Mouse (Mus musculus): ENCODE measurements at regions not wholly inside any gene's neighbourhood (a gene's known extent, or its start where the extent isn't known, plus 50 kb on each side); places are given as distances from the start of the nearest gene placed in this dataset.
"Not testable (repeated sequence)": the region's sequence is repeated elsewhere in the genome, so short reads cannot be mapped to it uniquely, and the experiment has no call there.

DNA sequence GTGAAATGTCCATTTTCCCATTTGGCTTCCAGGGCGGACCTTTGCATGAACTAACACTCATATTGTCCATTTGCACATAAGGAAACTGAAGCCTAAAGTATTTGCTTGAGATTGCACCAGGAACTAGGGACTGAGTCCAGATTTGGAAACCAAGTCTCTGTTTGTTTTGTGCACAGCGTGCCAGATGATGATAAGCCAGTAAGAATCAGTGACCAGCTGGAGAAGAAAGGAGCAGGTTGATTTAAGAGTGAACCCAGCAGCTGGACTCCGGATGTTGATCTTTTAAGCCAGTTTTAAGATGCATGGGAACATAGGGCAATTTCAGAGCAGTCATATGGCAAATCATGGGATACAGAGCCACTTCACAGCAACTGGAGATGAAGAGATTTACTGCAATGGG is 987.1 kb downstream of the 4930447A16Rik start:
- no peak for DNase-seq

DNA sequence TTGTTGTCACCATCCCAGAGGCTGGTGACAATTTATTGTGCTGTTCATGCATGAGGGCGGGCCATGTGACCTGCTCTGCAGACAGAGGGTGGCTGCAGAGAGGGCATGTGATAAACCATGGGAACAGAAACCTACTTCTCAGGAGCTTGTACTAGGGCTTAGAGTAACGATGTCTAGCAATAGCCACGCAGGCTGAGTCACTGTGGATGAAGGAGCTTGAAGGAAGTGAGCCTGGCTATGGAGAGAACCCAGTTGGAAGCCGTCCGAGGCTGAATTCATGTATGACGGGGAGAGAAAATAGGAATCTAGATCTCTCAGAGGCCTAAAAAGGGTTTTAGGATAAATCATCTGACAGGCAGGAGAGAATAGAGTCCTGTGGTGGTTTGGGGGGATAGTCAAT is 988.0 kb downstream of the 4930447A16Rik start:
- no peak for DNase-seq

- DNase-seq, result no peak
These were observed 989.1 kb downstream of the 4930447A16Rik start for GRCm38 (mm10) chr15:38414318-38415090.

DNA sequence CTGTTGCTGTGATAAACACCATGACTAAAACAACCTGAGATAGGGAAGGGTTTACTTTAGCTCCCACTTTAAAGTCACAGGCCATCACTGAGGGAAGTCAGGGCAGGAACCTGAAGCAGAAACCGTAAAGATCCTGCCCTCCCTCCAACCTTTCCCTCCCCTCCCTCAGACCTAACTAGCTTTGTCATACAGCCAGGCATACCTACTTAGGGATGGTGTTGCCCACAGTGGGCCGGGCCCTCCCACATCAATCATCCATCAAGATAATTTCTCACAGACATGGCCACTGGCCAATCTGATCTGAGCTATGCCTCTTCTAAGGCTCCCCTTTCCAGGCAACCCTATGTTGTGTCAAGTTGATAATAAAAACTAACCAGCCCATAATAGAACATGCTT is 989.7 kb downstream of the 4930447A16Rik start:
- DNase-seq, result no peak

GRCm38 (mm10) chr15:38419621-38420020 is 994.3 kb downstream of the 4930447A16Rik start:
- no peak for DNase-seq

GRCm38 (mm10) chr15:38420784-38421183 is 995.4 kb downstream of the 4930447A16Rik start:
- no peak for DNase-seq

GRCm38 (mm10) chr15:38422741-38423140 is 997.4 kb downstream of the 4930447A16Rik start:
- no peak for DNase-seq

- DNase-seq, result no peak
These were observed 1000.2 kb downstream of the 4930447A16Rik start for GRCm38 (mm10) chr15:38425506-38425905.

- no peak for DNase-seq
These were observed 1002.6 kb downstream of the 4930447A16Rik start for GRCm38 (mm10) chr15:38427966-38428365.

DNA sequence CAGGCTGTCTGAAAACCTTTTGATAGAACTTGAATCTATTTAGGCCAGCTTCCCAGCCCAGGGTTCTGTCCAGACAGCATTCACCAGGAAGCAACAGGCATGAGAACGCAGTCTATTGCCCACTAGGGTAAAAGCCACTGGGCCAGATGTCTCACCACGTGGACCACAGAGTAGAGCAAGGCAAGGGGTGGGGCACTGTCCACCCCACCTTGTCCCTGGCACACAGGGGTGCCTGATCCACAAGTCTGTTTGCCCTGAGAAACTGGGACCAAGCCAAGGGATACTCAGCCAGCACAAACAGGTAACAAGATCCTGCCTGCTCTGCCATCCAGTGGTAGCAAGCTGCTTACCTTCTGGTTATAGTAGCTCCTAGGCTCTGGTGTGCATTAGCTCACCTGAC is 1006.3 kb downstream of the 4930447A16Rik start:
- DNase-seq, result no peak

- DNase-seq, result no peak
These were observed 1008.0 kb downstream of the 4930447A16Rik start for GRCm38 (mm10) chr15:38433386-38433785.

GRCm38 (mm10) chr15:38434239-38434638 is 1008.9 kb downstream of the 4930447A16Rik start:
- DNase-seq, result not testable (repeated sequence)
